Mouse (Mus musculus): ENCODE measurements around the gene Lhfpl5. TPM values are rescaled to one million over a fixed set of nuclear protein-coding genes. Genes with fewer than 3 reads are reported as not detected.

The Lhfpl5 gene
- not detected for polyA plus RNA-seq (2014; fragmentation: Illumina TruSeq; extraction: RNeasy Lipid Tissue Mini Kit (QIAGEN cat#74804); ENCODE audit: low read depth, low replicate concordance)

GRCm38 (mm10) chr17:28575244-28576125 is at the start of gene Lhfpl5:
Lhfpl5 (plus strand) TSS chr17:28575641.

GRCm38 (mm10) chr17:28530506-28530905 is 44.9 kb upstream of the Lhfpl5 start, which contains the start of gene Armc12:
Armc12 (plus strand) TSS chr17:28530806.

GRCm38 (mm10) chr17:28549111-28549510 is 26.3 kb upstream of the Lhfpl5 start, which contains the start of gene Clpsl2:
Clpsl2 (plus strand) TSS chr17:28549411.

GRCm38 (mm10) chr17:28560598-28560997 is 14.8 kb upstream of the Lhfpl5 start, which contains the start of gene Clps:
Clps (minus strand) TSS chr17:28560766.

GRCm38 (mm10) chr17:28622300-28622759 is 46.9 kb downstream of the Lhfpl5 start, which contains the start of gene Srpk1:
Srpk1 (minus strand) TSS chr17:28622709.

Other genes starting within 250 kb of the Lhfpl5 start
- 170 TPM for gene Rpl10a, start 247.2 kb upstream of the Lhfpl5 start, polyA plus RNA-seq (2014; fragmentation: Illumina TruSeq; extraction: RNeasy Lipid Tissue Mini Kit (QIAGEN cat#74804); ENCODE audit: low read depth, low replicate concordance)
- 1.2 TPM for gene Tead3, start 224.8 kb upstream of the Lhfpl5 start, polyA plus RNA-seq (2014; fragmentation: Illumina TruSeq; extraction: RNeasy Lipid Tissue Mini Kit (QIAGEN cat#74804); ENCODE audit: low read depth, low replicate concordance)
- gene Tulp1, start 210.4 kb upstream of the Lhfpl5 start, polyA plus RNA-seq (2014; fragmentation: Illumina TruSeq; extraction: RNeasy Lipid Tissue Mini Kit (QIAGEN cat#74804); ENCODE audit: low read depth, low replicate concordance) = not detected
- 68.1 TPM for gene Fkbp5, start 58.1 kb upstream of the Lhfpl5 start, polyA plus RNA-seq (2014; fragmentation: Illumina TruSeq; extraction: RNeasy Lipid Tissue Mini Kit (QIAGEN cat#74804); ENCODE audit: low read depth, low replicate concordance)
- not detected for gene Armc12, start 44.8 kb upstream of the Lhfpl5 start, polyA plus RNA-seq (2014; fragmentation: Illumina TruSeq; extraction: RNeasy Lipid Tissue Mini Kit (QIAGEN cat#74804); ENCODE audit: low read depth, low replicate concordance)
- not detected for gene Clpsl2, start 26.2 kb upstream of the Lhfpl5 start, polyA plus RNA-seq (2014; fragmentation: Illumina TruSeq; extraction: RNeasy Lipid Tissue Mini Kit (QIAGEN cat#74804); ENCODE audit: low read depth, low replicate concordance)
- 4.1 TPM for gene Clps, start 14.9 kb upstream of the Lhfpl5 start, polyA plus RNA-seq (2014; fragmentation: Illumina TruSeq; extraction: RNeasy Lipid Tissue Mini Kit (QIAGEN cat#74804); ENCODE audit: low read depth, low replicate concordance)
- gene Srpk1, start 47.1 kb downstream of the Lhfpl5 start, polyA plus RNA-seq (2014; fragmentation: Illumina TruSeq; extraction: RNeasy Lipid Tissue Mini Kit (QIAGEN cat#74804); ENCODE audit: low read depth, low replicate concordance) = 151 TPM
- not detected for gene Slc26a8, start 114.6 kb downstream of the Lhfpl5 start, polyA plus RNA-seq (2014; fragmentation: Illumina TruSeq; extraction: RNeasy Lipid Tissue Mini Kit (QIAGEN cat#74804); ENCODE audit: low read depth, low replicate concordance)
- 59.6 TPM for gene Mapk14, start 115.7 kb downstream of the Lhfpl5 start, polyA plus RNA-seq (2014; fragmentation: Illumina TruSeq; extraction: RNeasy Lipid Tissue Mini Kit (QIAGEN cat#74804); ENCODE audit: low read depth, low replicate concordance)
- gene AC170998.1, start 150.4 kb downstream of the Lhfpl5 start, polyA plus RNA-seq (2014; fragmentation: Illumina TruSeq; extraction: RNeasy Lipid Tissue Mini Kit (QIAGEN cat#74804); ENCODE audit: low read depth, low replicate concordance) = 7.2 TPM
- 8.5 TPM for gene Mapk13, start 193.7 kb downstream of the Lhfpl5 start, polyA plus RNA-seq (2014; fragmentation: Illumina TruSeq; extraction: RNeasy Lipid Tissue Mini Kit (QIAGEN cat#74804); ENCODE audit: low read depth, low replicate concordance)
- 65.9 TPM for gene Brpf3, start 225.4 kb downstream of the Lhfpl5 start, polyA plus RNA-seq (2014; fragmentation: Illumina TruSeq; extraction: RNeasy Lipid Tissue Mini Kit (QIAGEN cat#74804); ENCODE audit: low read depth, low replicate concordance)

Data from sigmoid colon, adult 10 weeks (tissue).